In the genomic region with DNA sequence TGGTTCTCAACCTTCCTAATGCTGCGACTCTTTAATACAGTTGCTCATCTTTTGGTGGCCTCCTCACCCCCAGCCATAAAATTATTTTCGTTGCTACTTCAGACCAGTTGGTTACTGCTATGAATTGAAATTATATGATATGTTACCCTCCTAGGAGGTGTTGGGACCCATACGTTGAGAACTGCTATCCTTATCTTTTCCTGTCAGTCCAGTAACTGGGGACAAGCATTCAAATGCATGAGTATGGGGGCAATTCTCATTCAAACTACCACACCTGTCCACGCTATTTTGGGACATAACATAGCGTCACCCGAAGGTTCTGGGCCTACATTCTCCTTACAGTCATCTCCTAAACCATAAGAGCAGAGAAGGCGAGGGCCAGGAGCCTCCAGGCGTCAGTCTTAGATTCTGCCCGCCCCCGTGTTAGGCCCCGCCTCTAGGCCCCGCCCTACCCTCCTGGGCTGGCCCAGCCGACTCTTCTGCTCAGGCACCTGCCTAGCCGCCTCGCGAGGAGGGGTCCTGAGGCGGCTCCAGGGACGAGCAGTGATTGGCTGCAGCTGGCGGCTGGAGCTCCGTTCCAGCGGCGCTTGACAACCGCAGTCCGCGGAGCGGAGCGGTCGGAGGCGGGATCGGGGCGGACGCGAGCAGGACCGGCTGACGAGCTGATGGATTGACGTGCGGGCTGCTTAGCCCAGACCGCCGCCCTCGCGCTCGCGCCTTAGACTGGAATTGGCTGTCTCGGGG, we compare ENCODE assay signal across 8 mouse cellular contexts. TPM values are rescaled to one million over a fixed set of nuclear protein-coding genes. Genes with fewer than 3 reads are reported as not detected.
DNase-seq lines count a peak whose midpoint lies in the region; ATAC-seq and TF ChIP-seq lines count a peak whose summit lies in the region.

Wdr47 (plus strand) TSS at position 494 of the 744 bp plus-strand sequence.

- no peaks in the 10 kb centered on the region for H3K79me2 ChIP-seq in heart, adult 2 months (replicated peaks; ENCODE audit: control insufficient read depth, insufficient read depth, low read length)

- 8% methylated on average over 27 of the region's 44 CpGs for WGBS in embryonic facial prominence, embryonic 14.5 days
- WGBS in heart, adult 2 months: 4% methylated on average over 44 of the region's 44 CpGs
- 6% methylated on average over 44 of the region's 44 CpGs for WGBS in limb, embryonic 13.5 days
- 5% methylated on average over 41 of the region's 44 CpGs for WGBS in midbrain, embryonic 16.5 days

- TF ChIP-seq POLR2A in heart, adult 2 months (IDR thresholded peaks at IDR 0.05; ENCODE audit: insufficient read depth, low read depth, low read length): peak; percentile 63

- intact Hi-C loops in heart, adult 2 months (cut with DNase I): loop anchor here (1.0 to 5.0 kb wide), 3 partner anchors 20 to 61 kb away; partner anchors contain the start of genes Clcc1, Taf13 and Tmem167b

- peak within 1 kb of the TSS; percentile 87 for H3K4me2 ChIP-seq in embryonic facial prominence, embryonic 14.5 days (ENCODE audit: low read depth, low read length)
- H3K4me2 ChIP-seq in limb, embryonic 13.5 days (replicated peaks): peak within 1 kb of the TSS; percentile 97
- peak within 1 kb of the TSS; percentile 59 for H3K4me2 ChIP-seq in midbrain, embryonic 16.5 days (ENCODE audit: low read length)

- TF ChIP-seq CTCF in heart, adult 2 months (IDR thresholded peaks at IDR 0.05): peak; percentile 45

- no peaks in the 10 kb centered on the region for H3K36me3 ChIP-seq in embryonic facial prominence, embryonic 14.5 days (ENCODE audit: control insufficient read depth, insufficient read depth, low read length)
- H3K36me3 ChIP-seq in heart, adult 2 months (ENCODE audit: control insufficient read depth, insufficient read depth, low read length): no peaks in the 10 kb centered on the region
- H3K36me3 ChIP-seq in limb, embryonic 13.5 days: no peaks in the 10 kb centered on the region
- H3K36me3 ChIP-seq in midbrain, embryonic 16.5 days (ENCODE audit: control insufficient read depth, insufficient read depth, low read length): no peaks in the 10 kb centered on the region

- H3K27ac ChIP-seq in embryonic facial prominence, embryonic 14.5 days (replicated peaks; ENCODE audit: low read depth, low read length): peak within 1 kb of the TSS; percentile 46
- H3K27ac ChIP-seq in heart, adult 2 months: peak within 1 kb of the TSS; percentile 84
- H3K27ac ChIP-seq in limb, embryonic 13.5 days: no peak within 1 kb of the TSS
- H3K27ac ChIP-seq in midbrain, embryonic 16.5 days (ENCODE audit: low read length): peak within 1 kb of the TSS; percentile 95

- H3K9ac ChIP-seq in embryonic facial prominence, embryonic 14.5 days (ENCODE audit: low read depth, low read length): peak within 1 kb of the TSS; percentile 71
- H3K9ac ChIP-seq in heart, adult 2 months (ENCODE audit: low read depth, low read length): peak within 1 kb of the TSS; percentile 86
- H3K9ac ChIP-seq in limb, embryonic 13.5 days: peak within 1 kb of the TSS; percentile 75
- peak within 1 kb of the TSS; percentile 98 for H3K9ac ChIP-seq in midbrain, embryonic 16.5 days (ENCODE audit: low read depth, low read length)

- DNase-seq in 3T3-L1 (ENCODE audit: low read depth, low spot score): peak; percentile 97
- DNase-seq in adrenal gland, postnatal 4 days (ENCODE audit: low spot score in 2 of 2): peak; percentile 81 to 94
- DNase-seq in embryonic facial prominence, embryonic 14.5 days (ENCODE audit: low spot score): peak; percentile 97
- DNase-seq in heart, adult 2 months: peak; percentile 96 to 97
- DNase-seq in kidney, adult 8-10 months: peak; percentile 96 to 97
- DNase-seq in spleen, postnatal 10 days (ENCODE audit: low spot score in 2 of 2): peak; percentile 93 to 98

- no peaks in the 10 kb centered on the region for H3K9me3 ChIP-seq in embryonic facial prominence, embryonic 14.5 days (ENCODE audit: control insufficient read depth, low read length)
- H3K9me3 ChIP-seq in limb, embryonic 13.5 days: no peaks in the 10 kb centered on the region
- no peaks in the 10 kb centered on the region for H3K9me3 ChIP-seq in midbrain, embryonic 16.5 days (replicated peaks; ENCODE audit: control insufficient read depth, low read length, poor library complexity, severe bottlenecking)

- TF ChIP-seq EP300 in heart, adult 2 months (IDR thresholded peaks at IDR 0.05; ENCODE audit: insufficient read depth, low read depth, low read length): no peak

- H3K4me1 ChIP-seq in embryonic facial prominence, embryonic 14.5 days (ENCODE audit: control insufficient read depth, insufficient read depth, low read length): 0 out of 2 replicates have a peak, but pooled peaks cover 4% of the 10 kb centered on the region
- no peaks in the 10 kb centered on the region for H3K4me1 ChIP-seq in heart, adult 2 months (ENCODE audit: control insufficient read depth, insufficient read depth, low read length)
- H3K4me1 ChIP-seq in limb, embryonic 13.5 days: peaks cover 15% of the 10 kb centered on the region
- H3K4me1 ChIP-seq in midbrain, embryonic 16.5 days (ENCODE audit: control insufficient read depth, insufficient read depth, low read length): peaks cover 8% of the 10 kb centered on the region

- H3K4me3 ChIP-seq in embryonic facial prominence, embryonic 14.5 days (ENCODE audit: low read depth, low read length): peak within 1 kb of the TSS; percentile 96
- peak within 1 kb of the TSS; percentile 97 for H3K4me3 ChIP-seq in heart, adult 2 months
- peak within 1 kb of the TSS; percentile 72 for H3K4me3 ChIP-seq in limb, embryonic 13.5 days
- peak within 1 kb of the TSS; percentile 98 for H3K4me3 ChIP-seq in midbrain, embryonic 16.5 days (ENCODE audit: low read depth, low read length)

- ATAC-seq in embryonic facial prominence, embryonic 14.5 days (ENCODE audit: low read depth): peak; percentile 100
- ATAC-seq in limb, embryonic 13.5 days (ENCODE audit: low FRiP score, low read depth): peak; percentile 99
- peak; percentile 99 for ATAC-seq in midbrain, embryonic 16.5 days

- no peaks in the 10 kb centered on the region for H3K27me3 ChIP-seq in embryonic facial prominence, embryonic 14.5 days (replicated peaks; ENCODE audit: control insufficient read depth, insufficient read depth, low read length)
- H3K27me3 ChIP-seq in heart, adult 2 months (ENCODE audit: control insufficient read depth, insufficient read depth, low read length): no peaks in the 10 kb centered on the region
- H3K27me3 ChIP-seq in limb, embryonic 13.5 days: no peaks in the 10 kb centered on the region
- no peaks in the 10 kb centered on the region for H3K27me3 ChIP-seq in midbrain, embryonic 16.5 days (ENCODE audit: control insufficient read depth, insufficient read depth, low read depth, low read length)

RNA-seq across cellular contexts. Expression of gene Wdr47, which starts in this region (rescaled TPM):
- total RNA-seq in adrenal gland, postnatal 4 days (2021): 10 to 100 TPM; 10.8 to 11.4 TPM
- 16.3 and 17.9 TPM in 2 replicates for polyA plus RNA-seq in embryonic facial prominence, embryonic 14.5 days (2014; fragmentation: Nextera tagmentation; extraction: Ambion mirVana)
- 1 to 10 TPM; 8.2 to 9.2 TPM for total RNA-seq in heart, adult 2 months (2021)
- polyA plus RNA-seq in heart, adult 2 months (2012; rRNA removed): 3.7 and 7.0 TPM in 2 replicates
- 12.4 and 12.6 TPM in 2 replicates for polyA plus RNA-seq in limb, embryonic 13.5 days (2015; fragmentation: Nextera tagmentation; extraction: Ambion mirVana)
- polyA plus RNA-seq in midbrain, embryonic 16.5 days (2015; fragmentation: Nextera tagmentation; extraction: Ambion mirVana): 124 and 128 TPM in 2 replicates
